ENCODE assay signal across 10 mouse cellular contexts in the genomic region with DNA sequence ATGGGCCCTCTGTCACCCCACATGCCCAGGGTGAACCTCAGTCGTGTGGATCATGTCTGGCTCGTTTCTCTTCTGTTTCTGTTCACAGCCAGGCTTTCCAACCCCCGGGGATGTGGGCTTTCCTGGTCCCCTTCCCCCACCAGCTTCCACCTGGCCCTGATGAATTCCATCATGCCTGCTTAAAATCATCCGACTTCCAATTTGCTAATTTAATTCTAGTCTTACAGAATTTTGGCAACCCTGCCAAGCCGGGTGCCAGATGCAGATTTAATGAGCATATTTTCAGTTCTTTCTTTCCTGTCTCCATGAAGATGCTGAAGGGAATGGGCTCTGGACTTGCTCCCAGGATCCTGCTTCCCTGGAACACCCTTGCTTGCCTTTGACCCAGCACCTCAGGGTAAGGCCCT. TPM values are rescaled to one million over a fixed set of nuclear protein-coding genes. Genes with fewer than 3 reads are reported as not detected.
DNase-seq lines count a peak whose midpoint lies in the region; TF ChIP-seq lines count a peak whose summit lies in the region.
"Had no signal": no experiment of that assay in that cellular context is flagged by ENCODE, and none has a peak within 500 bp of the region (broad histone marks: within the 10 kb centered on the region; RNA-seq: fewer than 3 reads in every experiment).

No protein-coding gene starts in this region.

- DNase-seq in MN1 (ENCODE audit: low spot score), result peak; percentile 64
- peak; percentile 72 for DNase-seq in brain, embryonic 18.5 days (ENCODE audit: low read depth, low spot score)
- peak; percentile 80 to 90 for DNase-seq in layer of hippocampus, adult 2 months (ENCODE audit: low spot score in 2 of 2)
- DNase-seq in left cerebral cortex, postnatal 36 days (ENCODE audit: low spot score in 2 of 2), result peak; percentile 75 to 83
- no peak for DNase-seq in spleen, adult 18-20 months
- DNase-seq in kidney, postnatal 14 days, result no peak
- DNase-seq in heart, postnatal 14 days, result no peak
- DNase-seq: kidney, adult 11 months had no signal

- H3K4me3 ChIP-seq in layer of hippocampus, adult 2 months, result no peak overlapping the region
- H3K4me3 ChIP-seq: heart, embryonic 15.5 days; limb, embryonic 12.5 days had no signal

- peak overlapping the region; percentile 79 for H3K27ac ChIP-seq in layer of hippocampus, adult 2 months
- H3K27ac ChIP-seq: heart, embryonic 15.5 days; limb, embryonic 12.5 days had no signal

- intact Hi-C loops in left cerebral cortex, postnatal 36 days (cut with DNase I), result no loop called here
- intact Hi-C loops in heart, postnatal 14 days (cut with DNase I), result no loop called here

- TF ChIP-seq CTCF in layer of hippocampus, adult 2 months (conservative IDR thresholded peaks at IDR 0.05), result no peak

RNA-seq across cellular contexts. Expression of a gene that starts 19.7 kb away (rescaled TPM):
- total RNA-seq in layer of hippocampus, adult 2 months (2021), result not detected
- not detected for total RNA-seq in left cerebral cortex, postnatal 36 days (2021)
- not detected for total RNA-seq in heart, postnatal 14 days (2021)

Comparison
In these comparisons a context has a peak if more than half of its experiments do, and no peak if none do; other contexts are left out.
1. DNase-seq: peak in MN1 (single experiment), brain, embryonic 18.5 days (single experiment), layer of hippocampus, adult 2 months (2 of 2) and left cerebral cortex, postnatal 36 days (2 of 2); none in spleen, adult 18-20 months (0 of 2), kidney, postnatal 14 days (single experiment) and heart, postnatal 14 days (0 of 2).